Mouse (Mus musculus) cerebellum, postnatal 14 days (tissue): ENCODE data around the gene Ttc5.
"Not testable (repeated sequence)": the region's sequence is repeated elsewhere in the genome, so short reads cannot be mapped to it uniquely, and the experiment has no call there.

Experiments used
- DNase-seq, 2 experiments: peaks; one replicate each; pipeline ENCODE4 v3.0.0; 2021; ENCODE audit warnings: mixed read lengths in 2 of 2

Gene Ttc5

DNA sequence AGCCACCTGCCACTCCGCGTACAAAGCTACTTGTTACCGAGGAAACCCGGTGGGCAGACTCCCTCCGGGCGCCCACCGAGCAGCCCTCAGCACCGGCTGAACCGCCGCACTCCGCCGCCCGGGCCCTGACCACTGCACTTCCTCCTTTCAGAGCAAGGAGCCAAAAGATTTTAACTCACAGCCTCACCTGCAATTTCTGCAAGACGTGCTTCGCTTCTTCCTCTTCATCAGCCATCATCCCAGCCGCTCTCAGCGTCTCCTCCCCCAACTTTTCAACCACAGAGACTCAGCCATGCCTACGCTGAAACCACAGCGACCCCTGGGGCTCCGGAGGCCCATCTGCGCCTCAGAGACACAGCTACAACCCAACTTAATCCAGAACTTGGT is at the start of gene Ttc5:
TSS of gene Ttc5 (minus strand) at position 269 of the 387 bp plus-strand sequence.
- peak; percentile 95 to 96 for DNase-seq

DNA sequence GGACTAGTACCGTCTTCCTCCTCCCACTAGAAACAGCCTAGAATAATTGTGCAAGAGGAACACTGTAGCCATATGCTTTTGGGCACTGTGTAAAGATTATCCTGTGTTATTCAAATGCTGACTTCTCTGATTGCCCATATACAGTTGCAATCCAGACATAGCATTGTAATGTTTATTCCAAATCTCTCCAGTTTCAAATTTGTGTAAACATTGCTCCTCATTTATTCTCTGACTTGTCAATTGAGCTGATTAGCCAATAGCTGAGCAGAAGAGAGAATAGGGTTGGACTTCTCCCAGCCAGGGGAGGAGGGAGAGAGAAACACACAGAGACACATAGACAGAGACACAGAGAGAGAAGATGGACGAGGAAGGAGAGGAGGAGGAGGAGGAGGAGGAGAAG is 49.1 kb upstream of the Ttc5 start:
- peak; percentile 26 to 34 for DNase-seq

DNA sequence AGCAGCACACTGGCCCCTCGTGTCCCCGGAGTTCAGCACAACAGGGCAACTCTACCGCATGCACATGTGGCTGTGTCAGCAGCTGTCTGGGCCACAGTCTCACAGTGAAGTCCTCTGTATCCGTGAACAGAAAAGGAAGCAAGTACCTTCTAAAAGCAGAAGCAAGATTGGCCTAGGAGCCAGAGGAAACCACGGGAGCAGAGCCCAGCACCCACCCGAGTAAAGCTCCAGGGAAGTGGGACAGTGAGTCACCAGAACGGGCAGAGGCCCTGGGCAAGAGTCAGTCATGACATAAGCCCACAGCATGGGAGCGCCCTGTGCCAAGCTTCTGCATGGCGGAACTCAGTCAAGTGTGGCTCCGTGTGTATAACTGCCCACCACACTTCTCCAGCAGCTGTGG is 48.6 kb upstream of the Ttc5 start:
- peak; percentile 76 to 81 for DNase-seq

DNA sequence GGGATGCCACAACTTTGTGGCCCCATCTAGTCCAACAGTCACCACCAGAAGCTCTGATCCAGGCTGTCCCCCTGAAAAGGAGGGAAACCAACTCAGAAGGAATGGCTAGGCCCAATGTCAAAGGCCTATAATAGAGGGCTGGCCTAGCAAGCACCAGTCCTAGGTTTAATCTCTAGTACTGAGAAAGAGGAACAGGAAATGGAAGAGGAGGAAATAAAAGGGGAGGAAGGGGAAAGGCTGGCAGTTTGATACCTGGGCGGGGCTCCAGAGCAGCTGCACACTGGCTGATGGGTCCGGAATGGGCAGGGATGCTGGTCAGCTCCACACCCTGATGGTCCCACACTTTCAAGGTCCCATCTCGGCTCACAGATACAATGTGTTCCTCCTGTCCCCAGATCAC is 44.6 kb upstream of the Ttc5 start:
- no peak for DNase-seq

DNA sequence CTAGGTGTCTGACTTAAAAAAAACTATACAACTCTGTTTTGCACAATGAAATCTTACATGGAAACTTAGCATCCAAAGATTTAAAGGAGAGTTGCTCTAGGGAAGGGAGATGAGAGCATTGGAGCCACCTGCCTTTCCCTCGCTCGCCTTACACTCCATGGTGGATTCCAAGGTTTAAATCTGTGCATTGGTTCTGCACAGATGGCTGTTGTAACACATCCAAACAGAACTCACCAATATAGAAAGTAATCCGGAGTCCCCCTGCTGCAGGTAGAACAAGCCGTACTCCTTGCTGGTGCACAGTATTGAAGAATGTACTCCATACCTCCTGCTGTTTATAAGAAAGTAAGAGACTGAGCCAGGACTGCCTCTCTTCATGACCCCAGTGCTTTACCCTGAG is 41.3 kb upstream of the Ttc5 start:
- no peak for DNase-seq

DNA sequence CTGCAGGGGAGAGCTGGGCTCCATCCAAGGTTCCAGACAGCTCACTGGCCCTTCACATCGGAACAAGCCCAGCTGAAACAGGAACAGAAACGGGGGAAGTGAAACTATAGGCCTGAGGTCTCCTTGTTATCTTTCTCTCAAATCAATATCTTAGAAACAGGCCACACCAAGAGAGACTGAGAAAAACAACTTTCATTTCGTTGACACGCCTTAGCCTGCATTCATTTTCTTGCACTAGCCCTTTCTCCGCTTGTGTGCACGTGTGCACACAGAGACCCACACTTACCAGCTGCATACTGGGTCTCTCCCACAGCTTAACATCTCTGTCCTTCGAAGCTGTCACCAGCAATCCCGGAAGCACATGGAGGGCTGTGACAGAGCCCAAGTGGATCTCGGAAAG is 38.9 kb upstream of the Ttc5 start:
- DNase-seq = no peak

DNA sequence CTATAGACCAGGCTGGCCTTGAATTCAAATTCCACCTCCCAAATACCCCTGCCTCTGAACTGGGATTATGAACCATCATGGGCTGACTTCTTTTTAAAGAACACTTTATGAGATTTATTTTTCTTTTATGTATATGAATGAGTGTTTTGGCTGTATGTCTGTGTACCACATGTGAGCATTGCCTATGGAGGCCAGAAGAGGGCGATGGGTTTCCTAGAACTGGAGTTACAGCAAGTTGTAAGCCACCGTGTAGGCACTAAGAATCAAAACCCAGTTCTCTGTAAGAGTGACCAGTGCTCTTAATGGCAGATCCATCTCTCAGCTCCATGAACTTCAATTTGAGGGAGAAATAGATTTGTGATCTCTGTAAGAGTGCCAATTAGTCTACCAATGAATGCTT is 37.9 kb upstream of the Ttc5 start:
- DNase-seq = no peak

DNA sequence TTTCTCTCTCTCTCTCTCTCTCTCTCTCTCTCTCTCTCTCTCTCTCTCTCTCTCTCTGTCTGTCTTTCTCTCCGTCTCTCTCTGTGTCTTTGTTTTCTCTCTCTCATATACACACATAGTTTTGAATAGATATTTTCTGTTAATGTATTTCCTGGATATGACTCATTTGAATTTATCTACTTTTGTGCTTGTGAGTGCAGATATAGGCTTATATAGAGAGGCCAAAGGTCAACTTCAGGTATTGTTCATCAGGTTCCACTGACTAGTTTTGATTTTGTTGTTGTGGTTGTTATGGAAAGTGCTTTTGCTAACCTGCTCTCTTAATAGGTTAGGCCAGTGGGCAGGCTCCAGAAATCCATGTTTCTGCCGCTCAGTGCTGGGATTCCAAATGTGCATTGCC is 27.7 kb upstream of the Ttc5 start:
- no peak for DNase-seq

DNA sequence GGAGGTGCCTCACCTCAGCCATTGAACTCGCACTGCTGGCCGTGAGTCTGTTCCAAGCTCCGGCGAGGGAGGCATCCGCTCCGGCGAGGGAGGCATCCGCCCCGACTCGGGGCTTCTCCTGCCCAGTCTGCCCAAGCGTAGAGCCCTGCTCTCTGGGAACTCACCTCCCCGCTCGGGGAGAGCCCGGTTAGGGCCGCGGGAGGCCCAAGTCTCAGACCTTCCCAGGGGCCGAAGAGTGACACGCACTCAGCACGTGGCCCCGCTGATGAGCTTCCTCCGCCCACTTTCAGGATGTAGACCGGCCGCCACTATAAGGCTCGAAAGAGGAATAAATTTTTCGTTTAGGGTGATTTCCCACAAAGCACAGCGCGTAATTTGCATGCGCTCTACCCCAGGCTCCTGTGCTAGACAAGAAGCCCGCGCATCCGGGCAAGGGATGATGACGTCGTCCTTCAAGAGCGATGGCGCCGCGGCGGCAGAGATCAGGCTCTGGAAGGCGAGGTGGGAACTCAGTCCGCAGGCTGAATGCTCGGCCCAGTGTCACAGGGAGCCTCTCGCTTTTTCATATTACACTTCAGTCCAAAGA is 22.3 kb upstream of the Ttc5 start, which contains the start of the genes Ccnb1ip1 and Parp2:
TSS of gene Ccnb1ip1 (minus strand) at position 246 of the 586 bp plus-strand sequence.
TSS of gene Parp2 (plus strand) at position 355 of the 586 bp plus-strand sequence.
- peak; percentile 98 to 99 for DNase-seq

DNA sequence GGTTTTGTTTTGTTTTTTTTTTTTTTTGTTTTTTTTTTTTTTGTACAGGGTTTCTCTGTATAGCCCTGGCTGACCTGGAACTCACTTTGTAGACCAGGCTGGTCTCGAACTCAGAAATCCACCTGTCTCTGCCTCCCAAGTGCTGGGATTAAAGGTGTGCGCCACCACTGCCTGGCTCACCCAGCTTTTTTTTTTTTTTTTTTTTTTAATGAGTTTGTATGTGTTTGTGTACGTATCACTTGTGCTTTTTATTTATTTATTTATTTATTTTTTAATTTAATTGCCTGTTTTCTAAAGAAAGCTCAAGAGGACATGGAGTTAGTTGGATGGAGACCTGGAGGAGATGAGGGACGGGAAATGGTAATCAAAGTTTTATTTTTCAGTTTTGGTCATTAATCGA is 21.1 kb upstream of the Ttc5 start:
- not testable (repeated sequence) for DNase-seq

DNA sequence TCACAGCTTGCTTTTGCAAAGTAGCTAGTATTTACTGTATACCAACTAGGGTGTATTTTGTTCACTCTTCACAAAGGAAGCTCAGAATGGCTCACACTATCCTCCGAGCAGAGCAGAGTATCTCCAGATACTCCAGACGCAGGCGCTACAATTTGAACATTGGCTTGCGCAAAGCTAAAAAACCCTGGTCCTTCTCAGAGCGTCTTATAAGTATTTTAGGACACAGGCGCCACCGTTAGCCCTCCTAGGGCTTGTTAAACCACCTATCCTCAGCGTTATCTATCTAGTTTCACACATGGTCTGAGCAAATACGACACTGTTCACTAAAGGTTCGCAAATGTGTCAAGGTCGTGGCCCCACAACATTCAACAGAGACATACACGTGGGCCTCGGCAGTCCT is 19.4 kb upstream of the Ttc5 start:
- DNase-seq = no peak

DNA sequence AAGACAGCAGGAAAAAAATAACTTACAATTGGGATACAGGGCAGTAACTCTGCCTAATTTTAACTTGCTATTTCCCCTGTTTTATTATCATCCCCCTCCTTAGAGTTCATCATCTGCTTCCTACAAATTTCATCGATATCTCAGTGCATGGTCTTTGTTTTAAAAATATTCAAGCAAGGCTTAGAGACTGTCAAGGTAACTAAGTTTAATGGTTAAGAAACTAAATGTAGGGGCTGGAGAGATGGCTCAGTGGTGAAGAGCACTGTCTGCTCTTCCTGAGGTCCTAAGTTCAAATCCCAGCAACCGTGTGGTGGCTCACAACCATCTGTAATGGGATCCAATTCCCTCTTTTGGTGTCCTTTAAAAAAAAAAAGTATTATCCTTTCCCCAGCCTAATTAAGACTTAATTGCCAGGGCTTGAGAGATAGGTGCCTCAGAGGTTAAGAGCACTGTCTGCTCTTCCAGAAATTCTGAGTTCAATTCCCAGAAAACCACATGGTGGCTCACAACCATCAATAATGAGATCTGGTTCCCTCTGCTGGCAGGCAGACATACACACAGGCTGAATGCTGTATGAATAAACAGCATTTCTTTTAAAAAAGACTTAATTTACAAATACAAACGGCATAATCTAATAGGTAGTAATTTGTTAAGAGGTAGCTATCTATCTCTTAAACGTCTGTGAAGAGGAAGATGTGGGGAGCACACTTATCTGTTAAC is 17.7 kb upstream of the Ttc5 start:
- DNase-seq = peak; percentile 36 to 50

DNA sequence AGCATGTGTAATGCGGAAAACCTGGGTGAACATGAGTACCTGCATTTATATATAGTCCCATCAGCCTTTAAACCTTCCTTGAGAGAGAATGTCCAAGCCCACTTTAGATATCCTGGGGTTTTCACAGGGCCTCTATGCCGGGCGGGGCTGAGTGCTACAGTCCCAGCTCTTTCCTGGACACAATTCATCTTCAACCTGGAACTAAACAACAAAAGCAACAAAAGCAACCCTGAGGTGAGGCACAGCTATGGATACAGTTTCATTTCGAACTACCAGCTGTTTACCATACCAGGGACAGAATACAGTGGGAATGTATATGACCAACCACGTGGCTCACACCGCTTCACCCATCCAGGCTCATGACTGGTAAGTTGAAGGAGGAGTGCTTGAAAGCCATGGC is 17.1 kb upstream of the Ttc5 start:
- no peak for DNase-seq

DNA sequence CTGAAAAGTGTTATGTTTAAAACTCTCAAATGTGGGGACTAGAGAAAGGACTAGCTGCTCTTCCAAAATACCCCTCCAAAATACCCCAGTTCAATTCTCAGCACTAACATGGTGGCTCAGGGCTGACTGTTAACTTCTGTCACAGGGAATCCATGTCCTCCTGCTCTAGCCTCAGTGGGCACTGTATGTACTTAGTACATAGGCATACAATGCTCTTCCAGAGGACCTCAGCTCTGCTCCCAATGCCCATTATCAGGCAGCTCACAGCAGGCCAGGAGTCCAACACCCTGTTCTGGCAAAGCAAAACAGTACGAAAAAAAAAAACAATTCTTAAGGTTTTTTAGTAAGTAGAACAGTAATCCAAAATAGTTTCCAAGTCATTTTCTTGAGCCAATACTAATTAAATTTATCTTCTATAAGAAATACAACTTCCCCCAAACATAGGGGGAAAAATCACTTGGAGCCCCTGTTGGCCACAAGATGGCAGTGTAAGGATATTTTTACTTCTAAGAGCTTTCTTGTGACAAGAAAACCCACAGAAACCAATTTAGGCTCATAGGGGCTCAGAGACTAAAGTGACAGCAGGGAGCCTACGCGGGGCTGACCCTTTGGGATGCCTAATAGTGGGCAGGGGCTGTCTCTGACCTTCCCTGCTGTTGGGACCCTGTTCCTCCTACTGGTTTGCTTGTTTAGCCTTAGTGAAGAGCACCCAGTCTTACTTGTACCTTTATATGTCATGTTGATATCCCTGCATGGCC is 14.4 kb upstream of the Ttc5 start:
- DNase-seq = peak; percentile 57 to 69

DNA sequence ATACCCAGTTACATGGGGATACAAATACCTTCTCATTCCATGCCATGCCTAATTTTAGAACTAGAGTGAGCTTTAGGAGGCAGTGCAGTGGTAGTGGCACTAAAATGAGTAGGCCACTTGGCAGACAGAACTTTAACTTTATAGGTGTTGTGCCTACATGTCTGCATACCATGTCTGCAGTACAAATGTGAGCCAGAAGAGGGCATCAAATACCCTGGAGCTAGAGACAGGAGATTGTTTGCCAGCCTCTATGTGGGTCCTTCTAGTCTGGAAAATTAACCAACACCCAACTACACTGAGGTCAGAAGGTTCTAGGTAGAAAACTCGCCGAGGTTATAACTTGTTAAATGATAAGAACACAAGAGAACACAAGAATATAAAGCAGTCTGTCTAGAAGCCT is 13.2 kb upstream of the Ttc5 start:
- DNase-seq = peak; percentile 22 to 41

DNA sequence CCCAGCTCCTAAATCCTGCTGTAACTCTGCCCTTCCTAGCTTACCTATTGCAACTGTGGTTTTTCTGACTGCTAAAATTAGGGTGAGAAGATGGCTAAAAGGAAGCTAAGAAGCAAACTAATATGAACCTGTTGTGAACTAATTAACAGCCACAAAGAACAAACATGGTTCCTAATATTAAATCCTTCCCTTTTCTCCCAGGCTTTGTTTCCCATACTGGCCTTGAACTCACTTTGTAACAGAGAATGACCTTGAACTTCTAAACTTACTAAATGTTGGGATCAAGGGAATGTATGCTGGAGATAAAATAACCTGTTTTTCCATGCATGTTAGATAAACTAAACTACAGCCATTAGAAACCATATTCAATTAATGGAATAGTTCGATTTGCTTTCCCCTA is 11.1 kb upstream of the Ttc5 start:
- no peak for DNase-seq

DNA sequence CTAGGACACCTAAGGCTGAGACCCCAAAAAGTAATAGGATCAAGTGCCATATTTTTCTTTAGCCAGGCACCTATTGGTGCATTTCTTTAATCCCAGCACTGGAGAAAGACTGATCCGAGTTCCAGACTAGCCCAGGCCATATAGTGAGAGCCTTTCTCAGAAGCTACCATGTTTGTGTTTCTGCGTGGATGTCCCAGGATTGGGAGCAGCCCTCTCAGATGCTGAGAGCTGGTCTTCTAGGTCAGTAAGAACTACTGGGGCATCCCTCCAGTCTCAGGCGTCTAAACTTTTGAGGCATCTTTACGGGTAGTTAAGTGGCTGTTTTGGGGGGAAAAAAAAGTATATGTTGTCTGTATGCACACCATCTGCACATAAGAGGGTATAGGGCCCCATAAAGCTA is 10.6 kb upstream of the Ttc5 start:
- DNase-seq = no peak

DNA sequence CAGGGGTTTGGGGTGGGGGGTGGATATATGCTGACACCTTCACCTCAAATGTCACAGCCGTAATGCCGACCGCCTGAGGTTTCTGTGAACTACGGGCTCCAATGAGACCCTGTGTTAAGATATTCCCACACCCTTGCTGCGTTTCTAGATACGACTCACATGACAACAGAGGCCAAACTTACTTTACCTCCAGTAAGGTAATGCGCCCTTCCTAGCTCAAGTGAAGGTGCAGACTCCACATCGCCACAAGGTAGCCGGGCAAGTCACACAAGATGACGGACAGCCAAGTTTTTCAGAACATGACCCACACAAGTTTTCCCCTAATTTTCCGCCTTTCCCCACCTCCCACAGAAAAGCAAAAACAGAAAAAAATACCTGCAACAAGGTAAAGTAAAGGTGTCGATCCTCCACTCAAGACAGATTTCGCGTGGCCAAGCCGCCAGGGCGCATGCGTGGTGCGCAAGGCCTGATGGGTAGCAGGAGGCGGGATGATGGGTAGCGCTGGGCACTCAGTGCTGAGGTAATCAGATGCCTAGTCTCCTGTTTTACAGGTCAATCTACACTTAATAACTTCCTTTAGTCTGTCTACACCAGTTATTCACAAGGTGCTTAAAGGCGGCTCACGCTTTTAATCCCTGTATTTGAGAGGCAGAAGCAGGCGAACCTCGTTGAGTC is 10.1 kb upstream of the Ttc5 start:
- DNase-seq = no peak

DNA sequence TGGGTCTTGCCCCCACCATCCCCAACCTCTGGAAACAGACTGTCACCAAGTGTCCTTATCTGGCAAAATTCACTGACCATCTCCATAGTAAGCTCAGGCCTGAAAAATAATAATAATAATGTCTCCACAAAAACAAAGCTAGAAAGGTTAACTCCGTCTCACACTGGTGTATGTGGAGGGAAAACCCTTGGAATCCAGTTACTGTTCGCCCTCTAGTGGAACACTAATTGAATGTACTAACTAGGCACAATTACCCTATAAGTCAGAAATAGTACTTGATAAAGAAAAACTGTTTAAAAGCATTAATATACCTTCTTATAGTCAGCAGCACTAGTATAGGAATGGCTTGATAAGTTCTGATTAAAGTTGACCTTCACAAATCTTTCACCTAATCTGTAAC is 2.8 kb upstream of the Ttc5 start:
- DNase-seq = no peak

DNA sequence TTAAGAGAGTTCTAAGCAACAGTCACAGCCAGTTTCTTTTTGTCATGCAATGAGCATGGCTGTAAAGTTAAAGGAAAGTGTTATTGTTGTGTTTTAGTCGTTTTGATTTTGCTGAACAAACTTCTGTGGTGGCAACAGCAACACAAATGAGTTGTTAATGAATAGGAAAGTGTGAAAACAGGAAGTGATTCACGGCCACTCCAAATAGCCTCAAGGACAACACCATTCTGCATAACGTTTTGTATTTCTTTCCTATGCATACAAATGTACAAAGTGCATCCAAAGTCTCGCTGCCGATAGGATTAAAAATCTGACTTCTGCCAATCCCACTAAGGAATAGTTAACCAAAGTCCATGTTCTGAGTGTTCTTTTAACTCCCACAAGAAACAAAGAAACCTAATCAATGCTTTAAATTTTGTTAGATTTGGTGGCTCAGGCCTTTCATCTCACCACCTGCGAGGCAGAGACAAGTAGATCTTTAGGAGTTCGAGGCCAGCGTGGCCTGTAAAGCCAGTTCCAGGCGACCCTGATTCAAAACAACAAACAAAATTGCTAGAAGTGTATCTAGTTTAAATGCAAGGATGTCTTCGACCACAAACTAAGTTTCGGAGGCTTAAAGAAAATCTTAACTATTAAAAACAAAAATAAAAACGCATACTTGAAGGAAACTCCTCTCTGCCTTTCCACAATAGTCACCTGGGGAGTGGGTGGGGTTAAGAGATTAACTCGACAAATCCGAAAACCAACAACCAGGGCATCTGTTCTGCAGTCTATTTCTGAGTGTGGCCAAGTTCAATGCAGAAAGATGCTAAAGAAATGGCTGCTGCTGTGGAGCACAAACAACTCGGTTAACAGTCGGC is 698 bp downstream of the Ttc5 start:
- peak; percentile 30 to 33 for DNase-seq

DNA sequence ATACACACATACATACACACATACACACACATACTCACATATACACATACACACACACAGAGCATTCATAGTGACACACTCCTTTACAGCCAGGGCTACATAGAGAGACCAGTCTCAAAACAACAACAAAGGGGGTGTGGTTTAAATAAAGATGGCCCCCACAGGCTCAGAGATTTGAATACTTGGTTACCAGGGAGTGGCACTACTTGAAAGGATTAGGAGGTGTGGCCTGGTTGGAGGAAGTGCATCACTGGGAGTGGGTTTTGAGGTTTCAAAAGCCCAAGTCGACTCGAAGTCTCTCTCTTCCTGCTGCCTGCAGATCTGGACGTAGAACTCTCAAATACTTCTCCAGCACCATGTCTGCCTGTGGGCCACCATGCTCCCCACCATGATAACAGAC is 3.2 kb downstream of the Ttc5 start:
- DNase-seq = no peak

DNA sequence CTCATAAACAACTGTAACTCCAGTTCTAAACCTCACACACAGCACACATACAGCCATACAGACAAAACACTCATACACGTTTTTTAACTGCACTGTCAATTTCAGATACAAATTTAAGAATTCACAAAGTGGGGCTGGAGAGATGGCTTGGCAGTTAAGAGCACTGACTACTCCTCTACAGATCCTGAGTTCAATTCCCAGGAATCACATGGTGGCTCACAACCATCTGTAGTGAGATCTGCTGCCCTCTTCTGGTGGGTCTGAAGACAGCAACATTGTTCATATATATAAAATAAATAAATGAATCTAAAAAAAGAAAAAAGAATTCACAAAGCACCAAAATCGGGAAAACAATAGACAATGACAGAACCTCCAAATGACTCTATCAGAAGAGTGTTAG is 14.0 kb downstream of the Ttc5 start:
- peak in 1 of 2 experiments; percentile 21 for DNase-seq
